Mouse (Mus musculus) CH12.LX (cell line): ENCODE measurements around the gene Cma1. TPM values are rescaled to one million over a fixed set of nuclear protein-coding genes. Genes with fewer than 3 reads are reported as not detected.

Experiments
- DNase-seq: peaks from one replicate; pipeline ENCODE4 v3.0.0-alpha.2; 2013; ENCODE audit errors: extremely low read depth
- H3K27ac ChIP-seq: 2 replicates; pipeline ENCODE4 v1.5.1; 2012; ENCODE audit warnings: low read depth, mild to moderate bottlenecking, control low read depth, moderate library complexity; ENCODE audit not compliant: insufficient read depth
- H3K27me3 ChIP-seq: replicated peaks from 2 replicates; pipeline ENCODE3; 2012; ENCODE audit warnings: inconsistent platforms
- H3K36me3 ChIP-seq, 2 experiments: replicated peaks in 1 of 2; 2 replicates each; pipeline versions ENCODE3 to v1.6.1; 2012; ENCODE audit warnings: inconsistent platforms in 1 of 2, low read length in 1 of 2, mild to moderate bottlenecking in 1 of 2, mixed read lengths in 1 of 2, moderate library complexity in 1 of 2; ENCODE audit not compliant: control insufficient read depth in 1 of 2, insufficient read depth in 1 of 2
- H3K4me1 ChIP-seq, 2 experiments: 2 replicates each; pipeline ENCODE4 v1.6.1; 2012; ENCODE audit warnings: inconsistent platforms in 1 of 2, moderate library complexity in 1 of 2; ENCODE audit not compliant: insufficient read depth in 2 of 2, control insufficient read depth in 1 of 2
- H3K4me2 ChIP-seq: 2 replicates; pipeline ENCODE4 v1.6.1; 2012; ENCODE audit warnings: low read depth, mild to moderate bottlenecking, control low read depth; ENCODE audit not compliant: poor library complexity, insufficient read depth, severe bottlenecking
- H3K4me3 ChIP-seq, 3 experiments: fragments of 150-350 bp in 1 of 3; sonication (generic) in 1 of 3; replicated peaks in 1 of 3; 2 replicates each; pipeline versions ENCODE3 to v1.5.1; 2011 to 2012; ENCODE audit warnings: low read depth in 2 of 3, low read length in 2 of 3, mild to moderate bottlenecking in 2 of 3, moderate library complexity in 2 of 3, control low read depth in 1 of 3, improper control_type of control experiment in 1 of 3, inconsistent platforms in 1 of 3, mixed read lengths in 1 of 3; ENCODE audit not compliant: poor library complexity in 1 of 3
- H3K79me2 ChIP-seq: replicated peaks from 2 replicates; pipeline ENCODE4 v1.6.1; 2012; ENCODE audit warnings: mild to moderate bottlenecking, moderate library complexity; ENCODE audit not compliant: control insufficient read depth, poor library complexity, insufficient read depth, severe bottlenecking; ENCODE audit errors: extremely low read depth
- H3K9ac ChIP-seq: 2 replicates; pipeline ENCODE4 v1.6.1; 2012; ENCODE audit warnings: low read depth, mild to moderate bottlenecking, control low read depth, moderate library complexity; ENCODE audit not compliant: insufficient read depth
- H3K9me3 ChIP-seq: replicated peaks from 2 replicates; pipeline ENCODE3; 2012; ENCODE audit warnings: low read length, inconsistent platforms, mixed read lengths
- BHLHE40 ChIP-seq: IDR thresholded peaks from 2 replicates; pipeline ENCODE4 v1.6.1; 2011; ENCODE audit warnings: mild to moderate bottlenecking, low read depth, low read length, improper control_type of control experiment
- CHD1 ChIP-seq: IDR thresholded peaks from 2 replicates; pipeline ENCODE4 v1.6.1; 2012; ENCODE audit warnings: low read depth, low read length, improper control_type of control experiment, inconsistent platforms
- CHD2 ChIP-seq: IDR thresholded peaks from 2 replicates; pipeline ENCODE4 v1.6.1; 2011; ENCODE audit warnings: low read length, improper control_type of control experiment
- ELF1 ChIP-seq: IDR thresholded peaks from 2 replicates; pipeline ENCODE4 v1.6.1; 2014; ENCODE audit warnings: low read depth, mild to moderate bottlenecking, inconsistent platforms, low read length, improper control_type of control experiment
- EP300 ChIP-seq: IDR thresholded peaks from 2 replicates; pipeline ENCODE4 v1.6.1; 2011; ENCODE audit warnings: low read length, improper control_type of control experiment
- GABPA ChIP-seq: IDR thresholded peaks from 2 replicates; pipeline ENCODE4 v1.6.1; 2012; ENCODE audit warnings: low read depth, low read length, improper control_type of control experiment, inconsistent platforms; ENCODE audit not compliant: insufficient replicate concordance
- IRF4 ChIP-seq: IDR thresholded peaks from 2 replicates; pipeline ENCODE4 v1.6.1; 2014; ENCODE audit warnings: low read depth, mild to moderate bottlenecking, inconsistent platforms, low read length, improper control_type of control experiment
- JUND ChIP-seq: conservative IDR thresholded peaks from 2 replicates; pipeline ENCODE4 v1.6.1; 2011; ENCODE audit warnings: low read depth, low read length, improper control_type of control experiment
- MAX ChIP-seq: IDR thresholded peaks from 2 replicates; pipeline ENCODE4 v1.6.1; 2011; ENCODE audit warnings: low read length, improper control_type of control experiment
- MEF2A ChIP-seq: IDR thresholded peaks from 2 replicates; pipeline ENCODE4 v1.6.1; 2014; ENCODE audit warnings: low read depth, mild to moderate bottlenecking, inconsistent platforms, low read length, improper control_type of control experiment, borderline replicate concordance
- MXI1 ChIP-seq: IDR thresholded peaks from 2 replicates; pipeline ENCODE4 v1.6.1; 2011; ENCODE audit warnings: mild to moderate bottlenecking, low read depth, low read length, improper control_type of control experiment
- NRF1 ChIP-seq: IDR thresholded peaks from 2 replicates; pipeline ENCODE4 v1.6.1; 2014; ENCODE audit warnings: low read depth, mild to moderate bottlenecking, inconsistent platforms, low read length, improper control_type of control experiment, moderate library complexity
- PAX5 ChIP-seq: IDR thresholded peaks from 2 replicates; pipeline ENCODE4 v1.6.1; 2012; ENCODE audit warnings: low read length, inconsistent platforms, mixed read lengths
- POLR2A ChIP-seq: IDR thresholded peaks from 2 replicates; pipeline ENCODE4 v1.6.1; 2011; ENCODE audit warnings: low read depth, mild to moderate bottlenecking, improper control_type of control experiment, low read length
- POLR2AphosphoS2 ChIP-seq: IDR thresholded peaks from 2 replicates; pipeline ENCODE4 v1.6.1; 2011; ENCODE audit warnings: low read depth, low read length, improper control_type of control experiment
- RCOR1 ChIP-seq: conservative IDR thresholded peaks from 2 replicates; pipeline ENCODE4 v1.6.1; 2012; ENCODE audit warnings: low read depth, mild to moderate bottlenecking, inconsistent platforms, low read length, improper control_type of control experiment
- SIN3A ChIP-seq: IDR thresholded peaks from 2 replicates; pipeline ENCODE4 v1.6.1; 2012; ENCODE audit warnings: low read length, improper control_type of control experiment, inconsistent platforms
- SMC3 ChIP-seq: IDR thresholded peaks from 2 replicates; pipeline ENCODE4 v1.6.1; 2011; ENCODE audit warnings: low read depth, low read length, improper control_type of control experiment
- USF2 ChIP-seq: conservative IDR thresholded peaks from 2 replicates; pipeline ENCODE4 v1.6.1; 2011; ENCODE audit warnings: low read depth, low read length, improper control_type of control experiment
- ZC3H11A ChIP-seq: IDR thresholded peaks from 2 replicates; pipeline ENCODE4 v1.6.1; 2012; ENCODE audit warnings: low read depth, mild to moderate bottlenecking, inconsistent platforms, low read length, improper control_type of control experiment
- dilution Hi-C: fragments of 300-500 bp; cut with MboI; formaldehyde crosslinking; loops from 2 replicates; pipeline ENCODE4 v1.14.3; 2020; ENCODE audit warnings: low sequenced_read_pairs; ENCODE audit not compliant: extremely low pct_unique_long_range_greater_than_20kb, extremely low pct_ligation_motif_present
- in situ Hi-C: fragments of 300-500 bp; cut with MboI; formaldehyde crosslinking; loops from 3 replicates; pipeline ENCODE4 v1.14.3; 2019; ENCODE audit warnings: low sequenced_read_pairs, low pct_ligation_motif_present, low pct_unique_long_range_greater_than_20kb, mixed read lengths
- polyA plus RNA-seq: library from polyadenylated mRNA; unstranded; fragments of >175 nt; gene quantifications from 2 replicates; pipeline ENCODE4 v1.2.1, GENCODE M21; 2012; ENCODE audit warnings: low read depth; ENCODE audit not compliant: insufficient read length
- total RNA-seq, 2 experiments: library from RNA; depleted of rRNA; stranded (reverse); fragments of 300-350 nt in 1 of 2; fragments of >200 nt in 1 of 2; gene quantifications; 2 replicates each; pipeline ENCODE4 v1.2.3; 2012 to 2014

Gene Cma1
- total and polyA plus RNA-seq, 3 experiments: not detected

- dilution Hi-C loops: no loop called here
- no peak for DNase-seq
- Histone ChIP-seq H3K36me3 (no peaks in the 10 kb centered on the region), H3K79me2 (no peaks in the 10 kb centered on the region), H3K4me3 (no peak within 1 kb of the TSS), H3K9me3 (no peaks in the 10 kb centered on the region), H3K9ac (no peak within 1 kb of the TSS), H3K4me2 (no peak within 1 kb of the TSS), H3K27me3 (peaks cover 4% of the 10 kb centered on the region), H3K4me1 (peaks cover 9 to 14% of the 10 kb centered on the region in 2 experiments), H3K27ac (no peak within 1 kb of the TSS)
- TF ChIP-seq CHD2 (no peak), NRF1 (no peak), SIN3A (no peak)
- in situ Hi-C loops: no loop called here
Measured at GRCm38 (mm10) chr14:55950346-55951030, 6.0 kb upstream of the Cma1 start, which contains the start of gene Cma2. Gene Cma2, plus strand, starts transcription at chr14:55950980.

DNA sequence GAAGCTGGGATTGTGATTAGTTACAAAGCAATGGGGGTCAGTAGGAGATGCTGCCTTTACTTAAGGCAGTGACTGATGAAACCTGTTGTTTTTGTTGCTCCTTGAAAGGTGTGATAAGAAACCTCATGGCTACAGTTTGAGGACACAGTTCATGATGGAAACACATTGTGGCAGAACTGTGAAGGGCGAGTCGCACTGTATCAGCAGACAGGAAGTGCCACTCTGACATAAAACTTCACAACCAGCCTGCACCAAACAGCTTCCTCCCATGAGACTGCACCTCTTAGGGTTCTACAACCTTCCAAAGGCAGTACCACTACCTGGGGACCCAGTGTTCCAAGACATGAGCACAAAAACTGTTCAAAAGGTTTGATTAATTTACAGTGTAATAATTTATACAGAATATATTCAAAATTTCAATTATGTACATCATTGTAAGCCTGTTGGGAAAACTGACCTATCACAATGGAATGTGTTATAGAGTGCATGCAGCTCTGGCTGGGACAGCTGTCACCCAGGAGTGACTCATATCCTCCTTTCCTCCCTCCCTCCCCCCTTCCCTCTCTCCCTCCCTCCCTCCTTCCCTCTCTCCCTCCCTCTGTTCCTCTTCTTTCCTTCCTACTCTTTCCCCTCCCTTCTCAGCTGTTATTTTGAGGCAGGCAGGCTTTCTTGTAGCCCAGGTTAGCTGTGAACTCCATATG, 1.9 kb upstream of the Cma1 start:
- Histone ChIP-seq H3K36me3 (no peaks in the 10 kb centered on the region), H3K9ac (no peak overlapping the region; the same call in 1 of the 2 replicates), H3K4me2 (no peak overlapping the region; the same call in 1 of the 2 replicates), H3K4me3 (no peak overlapping the region), H3K9me3 (no peaks in the 10 kb centered on the region), H3K4me1 (peaks cover 9 to 14% of the 10 kb centered on the region in 2 experiments), H3K27me3 (peaks cover 5% of the 10 kb centered on the region), H3K27ac (no peak overlapping the region), H3K79me2 (no peaks in the 10 kb centered on the region)
- peak; percentile 16 for DNase-seq
- dilution Hi-C loops: no loop called here
- no peak for TF ChIP-seq ELF1
- no peak for TF ChIP-seq ZC3H11A
- in situ Hi-C loops: no loop called here

DNA sequence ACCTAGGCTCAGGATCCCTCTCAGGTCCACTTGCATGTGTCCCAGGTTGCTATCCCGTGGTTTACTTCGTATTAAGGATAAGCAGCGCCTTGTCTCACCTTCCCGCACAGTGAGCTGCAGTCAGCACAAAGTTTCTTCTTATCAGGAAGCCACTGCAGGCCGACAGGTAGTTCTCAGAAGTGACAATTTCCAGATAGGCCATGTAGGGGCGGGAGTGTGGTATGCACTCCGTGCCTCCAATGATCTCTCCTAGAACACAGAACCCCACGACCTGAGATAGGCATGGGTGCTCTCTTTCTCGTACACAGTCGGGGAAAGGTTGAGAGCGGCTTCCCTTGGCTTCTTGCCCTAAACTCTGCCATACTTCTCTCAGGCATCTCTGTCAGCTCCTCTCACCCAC, 874 bp downstream of the Cma1 start:
- no peaks in the 10 kb centered on the region for H3K36me3 ChIP-seq
- DNase-seq: no peak
- H3K4me3 ChIP-seq: no peak overlapping the region
- no peak overlapping the region for H3K27ac ChIP-seq
- dilution Hi-C loops: no loop called here
- H3K9ac ChIP-seq: no peak overlapping the region
- in situ Hi-C loops: no loop called here
- H3K4me2 ChIP-seq: no peak overlapping the region
- TF ChIP-seq CHD1 (no peak), MAX (no peak), POLR2A (no peak), SMC3 (no peak), RCOR1 (no peak), POLR2AphosphoS2 (no peak), GABPA (no peak), PAX5 (no peak), SIN3A (no peak), EP300 (no peak), USF2 (no peak), MXI1 (no peak), JUND (no peak), MEF2A (no peak), BHLHE40 (no peak), IRF4 (no peak)
- TF ChIP-seq, all 38 proteins: peak for 0
- peaks cover 4 to 10% of the 10 kb centered on the region in 2 experiments for H3K4me1 ChIP-seq
- peaks cover 5% of the 10 kb centered on the region for H3K27me3 ChIP-seq
- H3K79me2 ChIP-seq: no peaks in the 10 kb centered on the region
- no peaks in the 10 kb centered on the region for H3K9me3 ChIP-seq
